Mouse (Mus musculus): Measurements from ENCODE around the gene Piezo1.

- no peak for TF ChIP-seq CHD2 (IDR thresholded peaks at IDR 0.05; ENCODE audit: low read length)
- no peak for TF ChIP-seq CTCF (conservative IDR thresholded peaks at IDR 0.05 in 1 of 2, IDR thresholded peaks at IDR 0.05 in 1 of 2; ENCODE audit: low read depth in 2 of 2, low read length in 2 of 2)
- no peak for TF ChIP-seq EP300 (IDR thresholded peaks at IDR 0.05; ENCODE audit: low read length)
- no peak for TF ChIP-seq CHD1 (IDR thresholded peaks at IDR 0.05; ENCODE audit: low read depth, low read length)
- no peak for TF ChIP-seq USF1 (IDR thresholded peaks at IDR 0.05; ENCODE audit: low read depth, low read length)
- TF ChIP-seq NELFE (IDR thresholded peaks at IDR 0.05; ENCODE audit: low read depth, low read length): no peak
- TF ChIP-seq POLR2A (IDR thresholded peaks at IDR 0.05; ENCODE audit: low read depth, low read length): no peak
- TF ChIP-seq ZNF384 (IDR thresholded peaks at IDR 0.05; ENCODE audit: low read depth, low read length): no peak
- TF ChIP-seq RAD21 (IDR thresholded peaks at IDR 0.05; ENCODE audit: low read depth, low read length): no peak
Observed at GRCm38 (mm10) chr8:122439336-122439735, 111.8 kb downstream of the Piezo1 start.
